In the genomic region with DNA sequence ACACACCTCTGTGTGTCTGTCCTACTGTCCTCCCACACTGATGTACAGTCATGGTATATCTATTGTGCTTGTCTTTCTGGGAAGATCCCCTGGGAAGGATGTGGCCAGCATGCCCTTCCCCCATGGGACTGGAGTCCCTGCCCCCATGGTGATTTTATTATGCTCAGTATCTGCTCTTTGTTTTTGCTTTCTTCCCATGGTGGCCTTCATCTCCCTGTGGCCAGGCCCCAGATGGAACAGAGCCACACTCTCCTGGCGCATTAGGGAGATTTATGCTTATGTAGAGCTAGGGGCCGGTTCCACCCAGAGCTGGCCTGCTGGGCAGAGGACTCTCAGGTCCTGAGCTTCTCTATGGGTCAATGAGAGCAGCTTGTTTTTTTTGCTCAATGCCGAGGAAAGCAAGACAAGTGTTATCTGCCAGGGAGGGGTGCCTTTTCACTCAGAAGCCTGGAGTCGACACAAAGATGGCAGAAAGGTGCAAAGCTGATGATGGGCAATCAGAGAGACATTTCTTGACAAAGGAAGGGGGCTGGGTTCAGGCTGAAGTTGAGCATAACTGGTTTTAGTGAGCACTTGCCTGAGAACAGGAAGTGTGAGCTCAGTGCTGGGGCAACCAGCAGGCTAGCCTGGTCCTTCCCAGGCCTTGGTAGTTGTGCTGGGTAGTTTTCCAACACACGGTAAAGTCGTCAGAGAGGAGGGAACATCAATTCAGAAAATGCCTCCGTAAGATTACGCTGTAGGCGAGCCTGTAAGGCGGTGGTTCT, we compare ENCODE assay signal across 18 mouse cellular contexts. TPM values are rescaled to one million over a fixed set of nuclear protein-coding genes. Genes with fewer than 3 reads are reported as not detected.
DNase-seq lines count a peak whose midpoint lies in the region.
"Had no signal": no experiment of that assay in that cellular context is flagged by ENCODE, and none has a peak within 500 bp of the region (broad histone marks: within the 10 kb centered on the region; RNA-seq: fewer than 3 reads in every experiment).

No protein-coding gene starts in this region.

- no peaks in the 10 kb centered on the region for H3K36me3 ChIP-seq in splenic B cell, adult 2 months (ENCODE audit: control insufficient read depth, insufficient read depth, low read length, poor library complexity, severe bottlenecking)
- H3K36me3 ChIP-seq: embryonic facial prominence, embryonic 10.5 days; heart, embryonic 13.5 days; lung, embryonic 15.5 days; stomach, embryonic 15.5 days had no signal

- DNase-seq in ovary, adult 18-20 months (ENCODE audit: low spot score), result peak; percentile 81
- DNase-seq in ovary, postnatal 14 days (ENCODE audit: low spot score), result no peak
- DNase-seq in MN1 (ENCODE audit: low spot score), result peak; percentile 50
- peak; percentile 66 for DNase-seq in adrenal gland, adult 8-10 months
- peak; percentile 65 for DNase-seq in splenic B cell, adult 2 months (ENCODE audit: low read depth, low spot score)
- no peak for DNase-seq in left cerebral cortex, postnatal 14 days (ENCODE audit: low spot score in 2 of 2)
- no peak for DNase-seq in left cerebral cortex, postnatal 36 days (ENCODE audit: low spot score in 2 of 2)
- DNase-seq: cerebellum, adult 18-20 months; heart, postnatal 4 days; kidney, adult 8-10 months; left cerebral cortex, postnatal 4 days; midbrain, embryonic 14.5 days; right cerebral cortex, postnatal 25 days had no signal

- intact Hi-C loops in left cerebral cortex, postnatal 14 days (cut with DNase I), result no loop called here
- intact Hi-C loops in left cerebral cortex, postnatal 36 days (cut with DNase I), result no loop called here

- H3K27me3 ChIP-seq in splenic B cell, adult 2 months (ENCODE audit: control insufficient read depth, insufficient read depth, low read length, poor library complexity, severe bottlenecking), result no peaks in the 10 kb centered on the region
- H3K27me3 ChIP-seq: forebrain, embryonic 13.5 days; lung, embryonic 15.5 days; stomach, embryonic 15.5 days had no signal

RNA-seq across cellular contexts. Expression of gene Chst3, which starts 48.6 kb away (rescaled TPM):
- under 1 TPM; 0.70 to 1.00 (median 0.91) TPM for total RNA-seq in adrenal gland, adult 8-10 months (2022)
- total RNA-seq in left cerebral cortex, postnatal 14 days (2021), result 1 to 10 TPM; 2.2 to 2.6 TPM
- 1 to 10 TPM; 1.6 to 2.2 TPM for total RNA-seq in left cerebral cortex, postnatal 36 days (2021)

Comparison
In these comparisons a context has a peak if more than half of its experiments do, and no peak if none do; other contexts are left out.
1. DNase-seq: peak in ovary, adult 18-20 months (single experiment), MN1 (single experiment), adrenal gland, adult 8-10 months (single experiment) and splenic B cell, adult 2 months (single experiment); none in ovary, postnatal 14 days (single experiment), left cerebral cortex, postnatal 14 days (0 of 2) and left cerebral cortex, postnatal 36 days (0 of 2).